9 mouse cellular contexts compared by ENCODE assay signal in genomic region chr2:35623431-35624148, GRCm38 (mm10).
A peak's percentile ranks its signal among the peaks of the same experiment; 100 is the strongest.
DNase-seq lines count a peak whose midpoint lies in the region; ATAC-seq lines count a peak whose summit lies in the region.
"Had no signal": no experiment of that assay in that cellular context is flagged by ENCODE, and none has a peak within 500 bp of the region (broad histone marks: within the 10 kb centered on the region; RNA-seq: fewer than 3 reads in every experiment).

No protein-coding gene starts in this region.

- H3K9ac ChIP-seq in forebrain, embryonic 12.5 days, result peak overlapping the region; percentile 82
- H3K9ac ChIP-seq in kidney, embryonic 16.5 days (replicated peaks; ENCODE audit: low read length), result peak overlapping the region; percentile 90
- H3K9ac ChIP-seq in midbrain, embryonic 16.5 days (ENCODE audit: low read depth, low read length), result no peak overlapping the region

- no peaks in the 10 kb centered on the region for H3K9me3 ChIP-seq in forebrain, embryonic 12.5 days
- H3K9me3 ChIP-seq in kidney, embryonic 16.5 days (ENCODE audit: low read length), result no peaks in the 10 kb centered on the region
- H3K9me3 ChIP-seq in midbrain, embryonic 16.5 days (replicated peaks; ENCODE audit: control insufficient read depth, low read length, poor library complexity, severe bottlenecking), result no peaks in the 10 kb centered on the region

- H3K36me3 ChIP-seq in forebrain, embryonic 12.5 days (replicated peaks), result no peaks in the 10 kb centered on the region
- no peaks in the 10 kb centered on the region for H3K36me3 ChIP-seq in kidney, embryonic 16.5 days (ENCODE audit: insufficient read depth, low read length)
- H3K36me3 ChIP-seq in midbrain, embryonic 16.5 days (ENCODE audit: control insufficient read depth, insufficient read depth, low read length), result no peaks in the 10 kb centered on the region

- peak overlapping the region; percentile 72 for H3K4me3 ChIP-seq in forebrain, embryonic 12.5 days (replicated peaks)
- peak overlapping the region; percentile 75 for H3K4me3 ChIP-seq in kidney, embryonic 16.5 days (ENCODE audit: low read length)
- no peak overlapping the region for H3K4me3 ChIP-seq in midbrain, embryonic 16.5 days (ENCODE audit: low read depth, low read length)

- peaks cover 90% of the 10 kb centered on the region for H3K4me1 ChIP-seq in forebrain, embryonic 12.5 days
- H3K4me1 ChIP-seq in kidney, embryonic 16.5 days (ENCODE audit: insufficient read depth, low read length), result peaks cover 84% of the 10 kb centered on the region
- peaks cover 28% of the 10 kb centered on the region for H3K4me1 ChIP-seq in midbrain, embryonic 16.5 days (ENCODE audit: control insufficient read depth, insufficient read depth, low read length)

- peak; percentile 42 for DNase-seq in kidney, adult 9 months
- DNase-seq in kidney, adult 18-20 months, result no peak
- DNase-seq in layer of hippocampus, postnatal 10 days (ENCODE audit: low spot score in 2 of 2), result no peak
- DNase-seq in spleen, adult 12 weeks (ENCODE audit: low spot score), result no peak
- DNase-seq: left cerebral cortex, postnatal 4 days had no signal

- WGBS in forebrain, embryonic 12.5 days, result 46% methylated on average over 12 of the region's 12 CpGs
- WGBS in kidney, embryonic 16.5 days, result 26% methylated on average over 12 of the region's 12 CpGs
- 46% methylated on average over 12 of the region's 12 CpGs for WGBS in midbrain, embryonic 16.5 days

- H3K27ac ChIP-seq in forebrain, embryonic 12.5 days, result no peak overlapping the region; the same call in 1 of the 2 replicates
- H3K27ac ChIP-seq in kidney, embryonic 16.5 days (ENCODE audit: low read length), result peak overlapping the region; percentile 9; the same call in 1 of the 2 replicates
- no peak overlapping the region; the same call in 1 of the 2 replicates for H3K27ac ChIP-seq in midbrain, embryonic 16.5 days (ENCODE audit: low read length)

- ATAC-seq in forebrain, embryonic 12.5 days (ENCODE audit: low FRiP score), result no peak
- no peak for ATAC-seq in kidney, embryonic 16.5 days (ENCODE audit: low FRiP score, low TSS enrichment)
- ATAC-seq in midbrain, embryonic 16.5 days, result no peak
- no peak for ATAC-seq in megakaryocyte, adult 5-6 weeks (ENCODE audit: poor library complexity, severe bottlenecking)

- H3K27me3 ChIP-seq in forebrain, embryonic 12.5 days, result no peaks in the 10 kb centered on the region
- no peaks in the 10 kb centered on the region for H3K27me3 ChIP-seq in kidney, embryonic 16.5 days (ENCODE audit: insufficient read depth, low read length)
- H3K27me3 ChIP-seq in midbrain, embryonic 16.5 days (ENCODE audit: control insufficient read depth, insufficient read depth, low read depth, low read length), result no peaks in the 10 kb centered on the region

- H3K4me2 ChIP-seq in forebrain, embryonic 12.5 days, result peak overlapping the region; percentile 89
- H3K4me2 ChIP-seq in kidney, embryonic 16.5 days (replicated peaks; ENCODE audit: low read depth, low read length), result peak overlapping the region; percentile 68
- H3K4me2 ChIP-seq in midbrain, embryonic 16.5 days (ENCODE audit: low read length), result peak overlapping the region; percentile 27

Comparison
In these comparisons a context has a peak if more than half of its experiments do, and no peak if none do; other contexts are left out.
1. H3K4me2 ChIP-seq: peak in every context shown above with its lines; median percentile 89 in forebrain, embryonic 12.5 days; 68 in kidney, embryonic 16.5 days; 27 in midbrain, embryonic 16.5 days.